Mouse (Mus musculus): ENCODE measurements around the gene Hist1h4h.

DNA sequence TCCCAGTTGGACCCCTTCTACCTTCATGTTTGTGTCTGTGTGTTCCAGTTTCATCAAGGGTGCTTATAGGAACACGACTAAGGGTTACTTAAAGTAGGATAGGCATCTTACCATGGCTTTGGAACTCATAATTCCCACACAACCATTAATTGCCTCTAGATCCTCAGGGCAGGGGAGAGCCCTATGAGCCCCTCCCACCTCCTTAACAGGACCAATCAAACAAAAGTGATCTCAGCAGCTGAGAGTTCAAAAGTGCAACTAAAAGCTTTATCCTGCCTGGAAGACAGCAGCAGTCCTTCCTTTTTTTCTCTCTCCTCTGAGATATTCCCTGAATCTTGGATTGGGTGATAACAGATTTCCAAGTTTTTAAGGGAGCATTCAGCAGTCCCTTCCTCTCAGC, 20.7 kb upstream of the Hist1h4h start:
- TF ChIP-seq CTCF (IDR thresholded peaks at IDR 0.05; ENCODE audit: low read depth) (no peak), EP300 (IDR thresholded peaks at IDR 0.05; ENCODE audit: low read depth) (no peak)
